Mouse (Mus musculus) cortical plate, adult 2 months (tissue): Measurements from ENCODE around the gene Arhgap40.

Experiments used
- CTCF ChIP-seq: fragments of 200-500 bp; IDR thresholded peaks from 2 replicates; pipeline ENCODE4 v1.5.1; 2011; ENCODE audit warnings: mild to moderate bottlenecking, control low read depth, low read length; ENCODE audit not compliant: insufficient read depth; ENCODE audit errors: extremely low read depth
- POLR2A ChIP-seq: fragments of 200-500 bp; IDR thresholded peaks from 2 replicates; pipeline ENCODE4 v1.6.1; 2011; ENCODE audit warnings: mild to moderate bottlenecking, low read length, control low read depth; ENCODE audit not compliant: insufficient read depth; ENCODE audit errors: extremely low read depth

DNA sequence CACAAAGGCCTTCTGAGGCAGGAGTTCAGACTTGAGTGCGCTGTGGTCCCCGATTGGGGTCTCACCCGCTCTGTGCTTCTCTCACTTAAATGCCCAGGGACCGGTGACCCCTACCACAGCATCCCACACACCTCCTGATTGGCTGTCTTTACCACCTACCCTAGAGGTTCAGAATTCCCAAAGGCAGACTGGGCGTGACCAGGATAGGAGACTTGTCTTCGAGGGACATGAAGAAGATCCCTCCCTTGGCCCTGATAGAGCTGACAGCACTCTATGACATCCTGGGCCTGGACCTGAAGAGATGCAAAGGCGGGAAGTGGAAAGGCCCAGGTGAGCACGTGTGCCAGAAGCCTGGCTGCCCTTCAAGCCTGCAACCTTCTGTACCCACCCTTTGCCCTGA is 22.0 kb downstream of the Arhgap40 start:
- TF ChIP-seq CTCF (no peak), POLR2A (no peak)
